Mouse (Mus musculus): Measurements from ENCODE around the gene Vti1a.

Vti1a gene

DNA sequence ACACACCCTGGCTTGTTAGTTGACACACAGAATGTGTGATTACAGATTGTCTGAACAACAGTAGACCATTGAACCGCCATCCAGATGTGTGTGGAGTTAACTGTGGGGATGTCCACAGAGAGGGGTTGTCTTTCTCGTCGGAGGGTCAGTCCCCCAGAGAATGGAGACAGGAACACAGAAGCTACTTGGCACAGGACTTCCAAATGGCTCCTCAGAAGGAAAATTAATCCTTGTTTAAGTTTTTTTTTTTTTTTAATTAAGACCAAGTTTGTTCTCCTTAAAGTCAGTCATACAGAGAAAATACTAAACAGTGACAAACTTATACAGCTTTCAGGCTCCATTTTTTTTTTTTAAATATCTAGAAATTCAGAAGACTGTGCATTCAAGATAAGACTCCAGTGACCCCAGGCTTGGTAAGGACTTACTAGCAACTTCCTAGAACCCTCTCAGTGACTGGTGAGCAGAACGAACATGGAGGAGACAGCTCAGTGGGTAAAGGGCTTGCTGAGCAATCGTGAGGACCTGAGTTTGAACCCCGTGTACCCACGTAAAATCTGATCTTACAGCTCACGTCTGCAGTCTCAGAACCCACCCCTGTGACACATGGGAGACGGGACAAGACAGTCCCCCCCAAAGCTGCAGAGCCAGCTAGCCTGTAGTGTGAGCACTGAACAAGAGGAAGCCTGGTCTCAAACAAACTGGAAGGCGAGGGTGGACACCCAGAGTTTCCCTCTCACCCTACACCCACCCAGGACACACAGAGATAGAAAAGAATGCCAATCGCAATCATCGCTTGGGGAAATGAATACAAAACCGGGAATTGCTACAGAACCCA, 248.2 kb downstream of the Vti1a start:
- DNase-seq, result no peak

DNA sequence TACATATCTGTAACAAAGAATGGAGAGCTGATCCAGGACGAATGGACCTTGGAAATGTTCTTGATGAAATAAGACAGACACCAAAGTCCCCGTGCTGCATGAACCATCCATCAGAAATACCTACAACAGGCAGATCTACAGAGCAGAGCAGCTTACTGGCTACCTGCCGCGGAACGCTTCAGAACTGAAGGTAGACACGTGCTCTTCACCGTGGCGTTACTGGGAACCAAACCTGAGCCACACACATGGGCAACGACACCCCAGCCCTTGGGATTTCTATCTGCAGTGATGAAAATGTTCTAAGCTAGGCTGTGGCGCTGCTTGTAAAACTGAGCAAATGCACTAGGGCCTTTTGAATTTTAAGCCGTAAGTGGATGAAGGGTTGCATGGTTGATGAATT, 249.0 kb downstream of the Vti1a start:
- no peak for DNase-seq

GRCm38 (mm10) chr19:55565523-55566369, 249.7 kb downstream of the Vti1a start:
- DNase-seq, result no peak

- DNase-seq, result no peak
These were observed 253.0 kb downstream of the Vti1a start for GRCm38 (mm10) chr19:55569114-55569513.

- no peak for DNase-seq
These were observed 253.8 kb downstream of the Vti1a start for GRCm38 (mm10) chr19:55569894-55570293.

DNA sequence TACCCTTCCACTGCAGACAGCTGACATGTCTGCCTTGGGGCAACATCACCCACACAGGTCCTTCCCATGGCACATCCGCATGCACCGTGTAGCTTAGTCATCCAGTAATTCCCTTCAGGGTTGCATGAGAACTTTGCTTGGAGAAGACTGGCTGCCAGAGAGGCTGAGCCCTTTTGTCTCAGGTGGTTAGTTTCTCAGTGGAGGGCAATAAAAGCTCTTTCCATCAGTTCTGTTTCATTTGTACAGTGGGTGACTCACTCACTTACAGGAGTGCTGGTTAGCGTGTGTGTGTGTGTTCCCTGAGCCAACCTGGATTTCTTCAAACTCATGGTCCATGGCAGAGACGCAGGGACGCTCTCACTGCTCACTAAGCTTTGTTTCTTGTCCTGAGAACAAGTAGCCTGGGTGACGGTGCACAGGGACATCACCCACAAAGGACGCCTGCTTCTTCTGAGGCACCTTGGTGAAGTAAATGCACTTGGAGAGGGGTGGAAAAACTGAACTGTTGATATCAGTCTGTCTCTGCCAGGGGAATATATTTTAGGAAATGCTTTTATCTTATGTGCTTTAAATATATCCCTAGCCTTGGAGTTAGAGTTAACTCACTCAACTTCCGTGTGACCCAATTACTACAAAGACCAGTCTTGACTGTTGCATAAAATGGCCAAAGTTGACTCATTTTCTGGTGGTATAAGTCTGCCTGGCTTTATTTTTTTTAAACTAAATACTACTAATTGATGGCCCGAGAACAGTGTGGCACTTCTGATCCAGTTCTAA, 254.6 kb downstream of the Vti1a start:
- DNase-seq, result no peak

GRCm38 (mm10) chr19:55571486-55571885, 255.4 kb downstream of the Vti1a start:
- no peak for DNase-seq

DNA sequence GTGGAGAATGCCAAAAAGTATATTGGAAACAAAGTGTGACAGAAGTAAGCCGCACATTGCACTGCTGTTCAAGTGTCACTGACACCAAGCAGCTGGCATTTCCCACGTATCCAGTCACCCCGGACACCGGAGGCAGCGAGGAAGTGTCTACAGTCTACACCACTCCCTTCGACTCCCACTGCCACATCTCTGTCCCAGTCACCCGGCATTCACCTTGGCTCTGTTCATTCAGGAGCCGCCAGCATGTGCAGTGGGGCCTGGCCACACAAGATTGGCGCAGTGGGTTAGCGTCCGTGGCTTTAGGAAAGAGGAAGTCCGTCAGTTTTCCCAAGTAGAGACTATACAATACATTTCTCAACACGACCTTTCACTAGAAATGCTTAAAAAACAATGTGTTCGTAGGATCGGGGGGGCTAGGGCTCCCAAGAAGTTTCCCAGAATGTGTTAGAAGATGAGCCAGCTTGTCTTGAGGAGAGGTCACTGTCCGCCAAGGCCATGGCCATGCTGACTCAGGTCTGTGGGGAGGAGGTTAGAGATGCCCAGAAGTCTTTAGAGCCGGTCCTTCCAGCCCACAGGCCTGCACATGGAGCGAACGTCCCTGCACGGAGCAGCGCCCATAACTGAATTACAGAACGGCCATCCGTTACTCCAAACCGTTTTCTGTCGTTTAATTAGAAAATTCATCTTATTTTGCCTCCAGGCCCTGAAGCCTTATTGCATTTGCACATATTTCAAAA, 261.4 kb downstream of the Vti1a start:
- DNase-seq, result no peak

GRCm38 (mm10) chr19:55578094-55579085, 262.3 kb downstream of the Vti1a start:
- peak; percentile 18 for DNase-seq

DNA sequence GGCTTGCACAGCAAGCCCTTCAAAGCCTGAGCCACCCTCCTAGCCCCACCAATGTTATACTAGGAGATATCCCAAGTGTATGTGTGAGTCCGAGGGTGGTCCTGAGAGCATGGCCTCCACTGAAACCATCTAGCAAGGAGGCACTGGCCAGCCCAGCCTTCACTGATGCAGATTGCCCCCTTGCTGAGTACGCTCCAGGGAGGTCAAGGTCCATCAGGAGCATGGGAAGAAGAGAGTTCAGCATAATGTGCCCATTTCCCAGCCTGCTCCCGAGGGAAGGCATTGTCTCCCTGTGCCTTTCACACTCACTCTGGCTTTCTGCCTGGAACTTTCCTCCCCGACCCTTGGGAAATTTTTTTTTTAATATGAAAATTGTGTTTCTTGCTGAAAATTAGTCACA, 263.2 kb downstream of the Vti1a start:
- no peak for DNase-seq

- DNase-seq, result no peak
These were observed 264.1 kb downstream of the Vti1a start for GRCm38 (mm10) chr19:55580152-55580551.

DNA sequence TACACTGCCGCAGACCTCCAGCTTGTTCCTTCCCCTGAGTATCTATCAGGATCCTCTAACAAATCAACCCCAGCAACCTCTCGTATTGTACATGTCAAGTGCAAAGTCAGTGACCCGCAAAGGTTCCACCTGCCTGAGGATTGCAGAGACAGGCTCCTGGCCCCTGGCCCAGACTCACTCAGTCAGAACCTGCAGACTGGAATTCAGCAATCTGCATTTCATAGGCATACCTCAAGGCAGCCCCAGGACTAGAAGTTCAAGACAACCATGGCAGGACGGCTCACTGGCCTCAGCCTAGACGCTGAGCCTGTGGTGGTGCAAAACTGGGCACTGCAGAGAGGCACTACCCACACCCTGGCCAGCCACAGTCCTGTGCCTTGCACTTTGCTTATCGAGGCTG, 264.6 kb downstream of the Vti1a start:
- no peak for DNase-seq

DNA sequence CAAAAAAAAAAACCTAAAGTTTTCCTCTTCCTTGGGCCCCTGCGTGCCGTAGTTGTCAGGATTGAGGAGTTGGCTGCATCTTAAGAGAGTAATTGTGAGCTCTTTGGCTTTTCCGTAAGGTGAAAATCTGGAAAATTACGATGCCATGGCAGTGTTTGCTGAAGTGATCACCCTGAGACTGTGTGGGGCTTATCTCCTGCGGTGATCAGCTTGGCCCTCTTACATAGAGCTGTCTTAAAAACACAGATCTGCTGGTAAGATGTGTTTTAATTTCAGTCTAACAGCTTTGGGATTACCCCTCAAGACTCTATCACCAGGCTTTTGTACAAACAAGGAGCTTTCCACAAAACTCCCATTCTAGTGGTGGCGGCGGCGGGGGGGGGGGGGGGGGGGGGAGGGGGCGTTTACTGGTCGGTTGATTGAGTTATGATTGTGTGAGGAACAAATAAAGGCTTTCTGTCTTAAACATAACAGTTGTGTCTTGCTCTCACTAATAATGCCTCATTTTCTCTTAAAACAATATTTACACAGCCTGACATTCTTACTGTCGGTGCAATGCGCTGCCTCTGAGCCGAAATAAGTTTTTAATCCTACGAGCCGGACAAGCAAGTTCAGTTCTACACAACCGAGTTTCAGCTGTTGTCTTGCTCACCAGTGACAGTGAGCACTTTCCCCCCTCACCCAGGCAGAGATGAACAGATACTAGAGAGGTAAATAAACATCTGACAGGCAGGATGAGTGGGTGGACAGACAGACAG, 267.0 kb downstream of the Vti1a start:
- DNase-seq, result no peak

DNA sequence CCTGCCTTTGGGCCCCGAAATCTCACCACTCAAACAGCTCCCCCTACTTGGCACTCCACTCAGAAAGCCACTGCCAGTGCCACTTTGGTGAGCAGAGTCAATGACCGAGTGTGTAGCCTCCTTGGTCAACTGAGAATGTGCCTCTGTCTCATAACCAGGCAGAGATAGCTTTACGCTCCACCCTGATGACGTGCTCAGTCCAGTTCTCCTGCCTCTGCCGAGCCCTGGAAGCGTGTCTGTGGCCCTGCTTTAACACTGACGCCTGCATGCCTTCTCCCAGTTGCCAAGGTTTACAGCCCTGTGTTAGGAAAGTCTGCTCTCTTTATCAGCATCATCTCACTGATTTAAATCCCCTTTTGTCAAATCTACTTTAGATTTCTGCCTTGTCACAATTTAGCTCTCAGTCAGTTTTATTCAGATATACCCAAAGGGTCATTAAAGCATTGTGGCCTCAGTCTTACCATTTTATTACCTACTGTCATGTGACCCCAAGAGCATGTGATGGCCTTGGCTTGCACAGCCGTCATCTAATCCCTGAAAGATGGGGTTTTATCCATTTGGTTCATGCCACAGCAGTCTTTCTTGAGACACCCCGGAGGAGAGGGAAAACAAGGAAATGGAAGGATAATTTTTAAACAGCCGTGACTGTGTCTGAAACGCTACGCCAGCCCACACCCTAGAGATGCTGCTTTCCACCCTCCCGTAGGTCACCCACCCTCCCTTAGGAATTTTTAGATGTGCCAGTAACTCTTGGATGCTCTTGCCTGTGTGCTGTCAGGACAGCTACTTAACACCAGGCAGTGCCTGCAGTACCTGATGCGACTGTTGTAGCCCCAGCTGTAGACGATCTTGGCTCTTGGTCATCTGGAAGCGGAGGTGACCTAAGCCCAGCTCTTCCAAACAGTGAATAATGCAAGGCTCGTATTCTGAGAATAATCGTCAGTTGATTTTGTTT, 269.5 kb downstream of the Vti1a start:
- no peak for DNase-seq

- DNase-seq, result no peak
These were observed 271.7 kb downstream of the Vti1a start for GRCm38 (mm10) chr19:55587638-55588421.

DNA sequence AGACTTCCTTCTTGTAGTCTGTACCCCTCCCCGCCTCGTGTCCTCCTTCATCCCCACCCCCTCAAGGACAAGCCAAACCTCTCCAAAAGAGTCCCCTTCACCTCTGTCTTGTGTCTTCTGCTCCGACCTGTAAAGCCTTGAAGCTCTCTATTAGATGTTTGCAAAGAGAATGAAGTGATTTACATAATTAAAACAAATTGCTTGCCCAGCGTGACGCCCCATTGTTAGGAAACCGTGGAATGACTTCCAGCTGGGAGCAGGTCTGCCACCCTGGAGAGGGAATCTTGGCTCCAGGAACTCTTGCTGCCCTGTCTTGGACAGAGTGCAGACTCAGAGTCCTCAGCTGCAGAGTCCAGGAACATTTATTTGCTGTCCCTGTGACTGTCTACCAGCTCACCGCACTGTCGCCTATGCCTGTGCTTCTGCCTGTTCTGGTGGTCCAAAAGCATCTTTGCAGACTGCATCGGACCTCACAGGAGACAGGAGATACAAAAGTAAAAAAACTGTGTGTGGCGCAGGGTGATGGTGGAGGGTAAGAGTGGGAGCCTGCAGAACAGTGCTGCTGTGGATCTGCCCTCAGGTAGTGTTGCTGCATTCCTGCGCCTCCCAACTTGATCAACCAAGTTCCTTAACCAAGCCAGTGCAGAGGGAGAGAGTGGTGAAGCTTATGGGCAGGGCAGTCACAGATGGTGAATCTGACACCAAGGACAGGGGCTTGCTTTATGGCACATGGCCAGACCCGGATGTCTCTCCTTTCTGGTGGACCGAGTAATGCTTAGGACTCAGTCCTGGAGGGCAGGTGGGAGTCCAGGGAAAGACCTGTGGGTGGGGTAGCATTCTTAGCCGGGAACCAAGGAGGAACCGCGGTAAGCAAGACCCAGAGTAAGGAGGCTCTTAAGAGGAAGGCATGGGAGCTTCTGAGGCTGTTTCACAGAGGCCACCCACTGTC, 273.1 kb downstream of the Vti1a start:
- DNase-seq, result no peak
